Mouse (Mus musculus) adrenal gland, adult 18-20 months (tissue): ENCODE data around the gene Atg10. TPM values are rescaled to one million over a fixed set of nuclear protein-coding genes. Genes with fewer than 3 reads are reported as not detected.
"Not testable (repeated sequence)": the region's sequence is repeated elsewhere in the genome, so short reads cannot be mapped to it uniquely, and the experiment has no call there.

Source experiments
- DNase-seq, 2 experiments: peaks; one replicate each; pipeline ENCODE4 v3.0.0; 2021 to 2022; ENCODE audit warnings: low spot score in 2 of 2
- total RNA-seq, 2 experiments: library from RNA; stranded (reverse); gene quantifications; 1 replicate in 1 of 2; 2 replicates in 1 of 2; pipeline ENCODE4 v1.2.3; 2021

Atg10 gene
- total RNA-seq, 2 experiments from 2014 or later = 17.7 to 22.4 TPM

DNA sequence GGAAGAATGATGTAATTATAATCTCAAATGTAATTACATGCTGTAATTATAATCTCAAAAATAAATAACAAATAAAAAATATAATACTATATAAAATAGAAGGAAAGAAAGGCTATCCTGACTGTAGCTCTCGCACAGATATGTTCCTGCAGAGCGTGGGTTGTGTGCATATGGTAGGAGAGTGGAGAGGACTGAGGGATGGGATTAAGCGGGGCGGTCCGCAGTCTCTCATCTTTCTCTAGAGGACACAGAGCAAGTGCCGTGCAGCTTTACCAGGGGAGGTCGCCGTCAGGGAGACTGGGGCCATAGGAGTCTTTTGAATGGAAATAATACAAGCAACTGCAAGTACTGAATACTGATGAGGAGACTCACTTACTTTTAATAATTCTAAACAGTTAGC lies 263.2 kb downstream of the Atg10 start:
- no peak for DNase-seq

DNA sequence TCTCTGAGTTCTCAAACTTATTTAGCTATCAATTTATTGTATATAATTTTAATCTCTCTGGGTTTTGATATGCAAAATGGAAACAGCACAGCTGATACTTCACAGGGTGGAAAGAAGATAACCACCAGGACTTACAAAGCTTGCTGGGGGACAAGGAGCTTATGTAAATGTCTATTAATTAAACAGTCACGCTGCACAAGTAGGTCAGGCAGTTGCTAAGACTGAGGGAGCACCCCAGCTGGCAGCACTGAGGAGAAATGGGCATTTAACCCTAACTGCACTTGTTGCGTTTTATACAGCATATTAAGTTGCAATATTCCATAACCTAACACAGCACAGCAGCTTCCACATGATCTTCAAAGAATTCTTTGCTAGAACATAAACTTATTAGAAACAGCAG lies 264.9 kb downstream of the Atg10 start:
- no peak for DNase-seq

DNA sequence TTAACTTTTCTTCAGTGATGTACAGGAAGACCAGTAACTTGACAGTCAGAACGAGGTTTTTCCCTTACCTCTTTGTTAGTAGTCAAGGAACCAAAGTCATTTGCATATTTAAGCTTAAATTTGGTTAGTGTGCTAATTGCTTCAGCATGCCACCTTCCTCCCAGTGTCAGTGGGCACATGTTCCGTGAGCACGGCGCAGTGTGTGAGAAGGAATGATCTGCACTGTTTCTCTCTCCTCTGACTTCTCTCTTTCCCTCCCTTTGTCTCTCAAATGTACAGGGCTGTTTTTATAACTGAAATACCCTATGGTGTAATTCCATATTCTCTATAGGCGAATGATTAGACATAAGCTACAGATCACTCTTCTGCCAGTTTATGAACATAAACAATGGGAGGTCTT lies 284.2 kb downstream of the Atg10 start:
- DNase-seq = no peak

DNA sequence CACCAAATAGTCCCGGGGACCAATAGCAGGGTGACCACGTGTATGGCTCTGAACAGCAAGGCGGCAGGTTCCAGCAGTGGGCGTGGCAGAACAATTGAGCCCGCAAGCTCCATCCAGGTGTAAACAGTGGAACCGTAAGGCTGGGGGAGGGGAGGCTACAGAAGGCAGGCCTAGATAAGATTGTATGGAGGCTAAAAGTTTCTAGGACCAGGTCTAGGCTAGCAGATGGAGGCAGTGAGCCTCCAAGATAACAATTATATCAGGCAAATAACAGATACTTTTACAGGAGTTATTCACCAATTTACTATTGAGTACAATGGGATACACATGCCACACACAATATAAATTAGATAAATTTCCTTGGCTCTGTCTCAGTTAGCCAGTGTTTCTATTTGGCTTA lies 284.6 kb downstream of the Atg10 start:
- DNase-seq = no peak

DNA sequence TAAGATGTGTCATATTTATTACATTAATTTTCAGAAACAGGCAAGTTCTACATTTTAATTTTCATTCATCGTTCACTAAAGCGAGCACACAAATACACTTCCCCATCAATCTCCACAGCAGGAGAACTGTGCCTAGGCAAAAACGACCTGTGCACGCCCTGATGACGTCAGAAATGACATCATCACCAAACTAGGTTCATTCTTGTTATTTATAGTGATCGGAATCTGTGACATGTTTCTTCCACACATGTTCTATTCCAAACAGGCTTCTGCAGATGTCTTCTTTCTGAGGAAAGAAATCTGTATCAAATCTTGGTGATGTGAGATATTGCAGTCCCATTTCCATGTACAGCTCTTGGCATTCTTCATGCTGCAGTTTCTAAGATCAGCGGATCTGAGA lies 287.9 kb downstream of the Atg10 start:
- DNase-seq = no peak

DNA sequence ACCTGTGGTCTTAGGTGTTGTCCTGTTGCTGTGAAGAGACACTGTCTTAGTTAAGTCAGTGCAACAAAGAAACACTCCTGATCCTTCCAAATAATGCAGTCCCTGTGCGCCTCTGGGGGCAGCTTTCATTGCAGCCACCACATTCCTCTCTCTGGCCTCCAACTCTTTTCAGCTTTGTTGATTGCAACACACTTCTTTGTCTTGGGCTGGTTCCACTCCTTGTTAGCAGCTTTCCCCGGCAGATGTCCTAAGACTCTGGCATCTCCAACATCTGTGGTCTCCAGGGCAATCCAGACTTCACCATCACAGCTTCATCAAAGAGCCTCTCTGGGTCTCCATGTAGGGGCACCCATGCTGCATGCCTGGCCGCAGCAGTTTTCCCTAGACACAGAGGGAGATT lies 290.5 kb downstream of the Atg10 start:
- DNase-seq = no peak

DNA sequence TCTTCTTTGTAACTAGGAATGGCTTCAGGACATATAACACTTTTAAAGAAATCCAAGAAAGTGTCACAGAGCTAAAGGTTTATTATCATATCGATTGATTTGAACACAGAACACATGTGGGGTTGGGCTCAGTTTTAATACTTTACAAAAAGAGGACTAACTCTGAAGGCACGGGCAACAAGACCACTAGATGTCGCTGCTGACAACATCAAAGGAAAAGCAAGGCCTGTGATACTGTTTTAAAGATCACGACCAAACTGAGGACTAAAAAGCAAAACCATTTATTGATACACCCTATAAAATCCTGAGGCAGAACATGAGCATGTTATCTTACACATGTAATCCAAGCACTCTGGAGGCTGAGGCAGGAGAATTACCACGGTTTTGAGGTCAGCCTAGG lies 293.9 kb downstream of the Atg10 start:
- peak; percentile 53 to 61 for DNase-seq

DNA sequence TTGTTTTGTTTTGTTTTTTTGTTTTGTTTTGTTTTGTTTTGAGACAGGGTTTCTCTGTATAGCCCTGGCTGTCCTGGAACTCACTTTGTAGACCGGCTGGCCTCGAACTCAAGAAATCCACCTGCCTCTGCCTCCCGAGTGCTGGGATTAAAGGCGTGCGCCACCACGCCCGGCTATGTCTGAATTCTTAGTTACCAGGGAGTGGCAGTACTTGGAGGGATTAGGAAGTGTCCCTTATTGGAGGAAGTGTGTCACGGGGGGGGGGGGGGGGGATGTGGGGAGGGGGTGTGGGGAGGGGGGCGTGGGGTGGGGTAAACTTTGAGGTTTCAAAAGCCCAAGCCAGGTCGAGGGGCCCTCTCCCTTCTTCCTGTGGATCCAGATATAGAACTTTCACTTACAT lies 295.5 kb downstream of the Atg10 start:
- not testable (repeated sequence) for DNase-seq

DNA sequence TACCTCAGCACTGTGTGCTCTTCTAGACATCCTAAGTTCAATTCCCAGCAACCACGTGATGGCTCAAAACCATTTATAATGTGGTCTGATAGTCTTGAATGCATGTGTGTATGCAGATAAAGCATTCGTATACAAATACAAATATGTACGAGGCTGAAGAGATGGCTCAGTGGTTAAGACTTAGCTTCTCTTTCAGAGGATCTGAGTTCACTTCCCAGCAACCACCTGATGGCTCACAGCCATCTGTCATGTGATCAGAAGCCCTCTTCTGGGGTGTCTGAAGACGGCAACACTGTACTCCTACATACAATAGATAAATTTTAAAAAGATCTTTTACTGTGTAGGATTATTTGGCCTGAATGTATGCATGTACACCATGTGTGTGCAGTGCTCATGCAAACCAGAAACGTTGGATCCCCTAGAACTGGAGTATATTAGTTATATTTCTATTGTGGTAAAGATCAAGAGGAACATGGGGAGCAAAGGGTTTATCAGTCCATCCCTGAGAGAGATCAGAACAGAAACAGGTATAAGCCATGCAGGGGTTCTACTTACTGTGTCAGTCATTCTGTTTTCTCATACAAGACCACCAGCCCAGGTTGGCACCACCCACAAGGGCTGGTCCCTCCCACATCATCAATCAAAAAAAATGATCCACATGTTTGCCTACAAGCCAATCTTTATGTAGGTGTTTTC lies 296.7 kb downstream of the Atg10 start:
- DNase-seq = no peak

DNA sequence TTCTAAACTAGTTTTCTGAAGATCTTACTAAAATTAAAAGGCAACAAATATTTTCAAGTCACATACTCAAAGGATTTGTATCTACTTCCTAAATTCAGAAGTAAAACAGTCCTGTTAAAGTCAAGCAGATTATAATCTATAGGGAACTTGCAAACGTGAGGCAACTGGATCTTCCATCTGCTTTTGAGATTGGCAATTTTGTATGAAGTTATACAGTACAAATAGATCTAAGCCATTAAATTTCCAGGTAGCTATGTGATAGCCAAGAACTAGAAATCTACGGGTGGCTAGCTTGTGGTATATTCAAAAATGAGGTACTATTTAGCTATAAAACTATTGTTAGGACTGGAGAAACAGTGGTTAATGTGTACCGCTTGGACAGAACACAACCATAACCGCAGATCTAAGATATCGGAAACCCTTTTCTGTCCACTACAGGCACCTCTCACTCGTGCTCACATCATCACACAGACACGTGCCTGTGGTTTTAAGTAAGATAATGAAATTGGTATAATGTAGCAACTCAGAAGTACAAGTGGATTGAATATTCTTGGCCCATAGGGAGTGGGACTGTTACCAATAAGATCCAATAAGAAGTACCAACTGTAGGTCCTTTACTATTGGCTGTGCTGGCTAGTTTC lies 297.5 kb downstream of the Atg10 start:
- DNase-seq = no peak

DNA sequence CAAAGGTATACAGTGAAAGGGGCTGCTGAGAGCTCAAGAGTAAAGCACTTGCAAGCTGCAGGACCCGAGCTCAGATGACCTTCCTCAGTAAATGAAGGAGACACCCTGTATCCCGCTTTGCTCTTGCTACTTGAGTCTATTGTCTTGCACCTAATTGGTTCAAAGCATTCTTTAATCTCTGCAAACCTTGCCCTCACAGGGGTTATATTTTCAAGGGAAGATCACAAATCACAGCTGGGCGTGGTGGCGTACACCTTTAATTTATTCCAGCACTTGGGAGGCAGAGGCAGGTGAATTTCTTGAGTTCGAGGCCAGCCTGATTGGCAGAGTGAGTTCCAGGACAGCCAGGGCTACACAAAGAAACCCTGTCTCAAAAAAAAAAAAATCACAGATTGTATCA lies 298.6 kb downstream of the Atg10 start:
- no peak for DNase-seq

DNA sequence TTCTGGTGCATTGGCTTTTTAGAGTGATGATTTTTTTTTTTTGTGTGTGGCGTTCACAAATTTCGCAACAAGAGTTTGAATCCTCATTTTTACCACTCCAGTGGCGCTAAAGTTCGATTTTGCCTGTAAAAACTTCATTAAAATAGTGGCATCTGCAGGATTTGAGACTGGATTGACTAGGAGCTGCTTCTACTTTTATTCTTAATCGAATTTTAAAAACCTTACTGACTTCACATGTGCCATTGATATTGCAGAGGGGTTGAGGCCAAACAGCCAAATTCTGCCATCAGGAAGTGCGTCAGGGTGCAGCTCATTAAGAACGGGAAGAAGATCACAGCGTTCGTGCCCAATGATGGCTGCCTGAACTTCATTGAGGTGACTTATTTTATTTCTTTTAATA lies 299.7 kb downstream of the Atg10 start:
- no peak for DNase-seq

DNA sequence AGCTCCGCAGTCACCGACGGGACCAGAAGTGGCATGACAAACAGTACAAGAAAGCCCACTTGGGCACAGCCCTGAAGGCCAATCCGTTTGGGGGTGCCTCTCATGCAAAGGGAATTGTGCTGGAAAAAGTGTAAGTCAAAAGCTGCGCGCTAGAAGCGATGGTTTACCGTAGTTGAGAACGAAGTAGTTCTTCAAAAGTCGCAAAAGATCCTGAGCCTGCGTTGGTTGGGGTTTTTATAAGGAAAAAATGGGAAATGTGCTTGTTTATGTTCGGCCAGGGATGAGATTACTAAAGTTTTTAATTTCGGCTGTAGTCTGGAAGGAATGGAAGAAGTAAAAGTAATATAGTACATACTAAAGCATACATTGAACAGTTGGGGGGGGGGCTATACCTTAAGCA lies 300.2 kb downstream of the Atg10 start:
- DNase-seq = not testable (repeated sequence)

DNA sequence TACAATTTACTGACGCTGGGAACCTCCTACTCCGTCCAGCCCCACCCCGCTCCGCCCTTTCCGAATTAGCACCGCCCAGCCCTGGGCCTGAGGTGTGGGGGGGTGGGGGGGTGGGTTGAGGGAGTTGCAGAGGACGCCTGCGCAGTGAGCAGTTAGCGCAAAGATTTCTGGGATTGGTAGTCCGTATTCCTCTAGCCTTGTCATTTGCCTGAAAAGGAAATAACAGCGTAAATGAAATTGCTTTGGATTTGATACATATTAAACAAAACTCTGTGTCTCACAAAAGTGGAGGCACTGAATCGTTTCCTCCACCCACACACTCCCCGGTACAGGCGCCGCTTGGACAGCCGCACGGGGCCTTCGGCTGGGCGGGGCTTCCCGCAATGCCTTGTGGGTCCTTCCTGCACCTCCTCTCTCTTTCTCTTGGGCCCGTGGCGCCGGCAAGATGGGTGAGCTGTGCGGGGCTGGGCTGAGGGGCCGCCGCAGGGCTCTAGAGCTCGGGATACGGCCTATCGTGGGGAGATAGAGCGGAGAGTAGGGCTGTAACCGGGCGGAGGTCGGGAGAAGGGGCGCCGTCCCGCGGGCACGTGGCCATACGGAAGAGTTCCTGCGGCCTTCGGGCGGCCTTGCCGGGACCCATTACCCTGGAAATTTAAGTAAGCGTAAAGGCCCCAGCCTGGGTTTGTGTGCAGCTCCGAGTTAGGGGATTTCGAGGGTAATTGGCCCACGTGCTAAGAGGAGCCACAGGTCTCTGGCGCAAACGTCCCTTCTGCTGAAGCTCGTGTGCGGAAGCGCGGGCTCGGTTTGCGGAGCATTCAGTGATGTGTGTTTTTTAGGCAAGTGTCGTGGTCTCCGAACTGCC lies 300.8 kb downstream of the Atg10 start, which contains the start of gene Rps23:
Gene Rps23 (plus strand): TSS at position 208 of the 862 bp plus-strand sequence.
- DNase-seq = peak; percentile 87

DNA sequence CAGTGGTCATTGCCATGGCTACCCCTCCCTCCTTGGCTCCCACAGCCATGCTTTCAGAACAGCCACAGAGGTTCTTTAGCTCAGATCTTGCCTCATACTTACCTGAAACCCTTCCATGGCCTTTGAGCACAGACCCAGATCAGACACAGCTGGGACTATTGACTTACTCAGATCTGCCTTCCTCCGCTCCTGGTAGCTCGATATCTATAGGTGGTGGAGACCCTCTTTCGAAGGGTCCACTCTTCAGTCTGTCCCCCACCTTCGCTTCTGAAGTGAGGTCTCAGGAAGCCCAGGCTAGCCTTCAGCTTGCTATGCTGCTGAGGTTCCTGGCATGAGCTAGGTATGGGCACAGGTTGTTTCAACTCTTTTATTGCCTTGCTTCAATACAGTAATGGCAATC lies 309.0 kb downstream of the Atg10 start:
- no peak for DNase-seq

DNA sequence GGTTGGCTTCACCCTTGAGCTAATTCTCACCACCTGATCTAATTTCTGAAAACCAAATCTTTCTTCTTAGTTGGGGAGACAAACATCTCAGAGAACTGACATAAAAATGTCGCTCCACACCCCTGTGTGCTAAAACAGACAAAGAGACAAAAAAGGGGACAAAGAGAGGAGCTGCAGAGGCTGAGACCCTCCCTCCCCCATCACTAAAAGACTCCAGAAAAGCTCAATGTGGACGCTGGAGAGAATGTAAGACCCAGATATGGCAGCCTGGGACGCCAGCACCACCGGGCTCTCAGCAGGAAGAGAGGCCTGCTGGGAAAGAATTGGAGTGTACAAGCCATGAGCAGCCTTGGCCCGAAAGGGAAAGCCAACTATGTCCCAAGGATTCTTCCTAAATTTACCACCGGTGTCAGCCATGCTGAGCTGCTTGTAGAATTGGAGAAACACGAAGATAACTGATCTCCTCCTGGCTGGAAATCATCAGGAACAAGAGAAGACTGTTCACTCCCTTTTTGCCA lies 310.0 kb downstream of the Atg10 start:
- DNase-seq = no peak

DNA sequence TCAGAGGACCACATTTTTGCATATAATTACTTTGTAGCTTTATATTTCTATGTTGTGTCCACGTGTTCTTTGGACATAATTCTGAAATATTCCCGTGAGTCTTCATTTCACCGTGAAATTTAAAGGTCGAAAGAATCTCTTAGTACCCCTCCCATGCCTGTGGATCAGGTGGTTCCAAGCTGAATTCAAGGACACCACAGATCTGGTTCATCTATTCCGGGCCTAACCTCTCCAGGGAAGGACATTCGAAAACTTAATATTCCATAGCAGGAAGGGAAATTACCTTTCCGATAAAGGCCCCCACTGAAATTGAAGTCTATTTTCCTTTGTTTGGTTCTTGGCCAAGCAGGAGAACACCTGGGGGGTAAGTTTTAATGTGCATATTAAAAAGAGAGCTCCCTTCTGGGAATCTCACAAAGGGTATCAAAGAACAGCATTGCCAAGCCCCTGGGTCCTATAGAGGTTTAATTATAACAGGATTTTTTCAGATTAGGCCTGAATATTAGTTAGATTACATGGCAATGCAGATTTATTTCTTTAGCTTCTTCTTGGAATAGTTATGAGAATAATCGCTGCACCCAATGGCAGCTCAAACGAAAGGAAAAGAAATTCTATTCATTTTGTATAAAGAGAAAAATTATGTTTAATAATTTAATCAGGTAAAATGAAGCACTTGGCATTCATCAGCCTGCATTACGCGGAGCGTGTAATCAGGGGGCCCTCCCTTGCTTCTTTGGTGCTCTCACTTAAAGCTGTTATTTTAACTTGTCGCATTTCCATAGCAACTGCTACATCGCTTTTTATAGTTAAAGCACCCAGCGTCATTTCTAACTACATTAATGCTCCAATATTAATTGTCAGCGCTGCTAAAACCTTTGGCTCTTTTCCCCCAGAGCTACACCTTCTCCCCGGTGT lies 310.8 kb downstream of the Atg10 start:
- DNase-seq = no peak

DNA sequence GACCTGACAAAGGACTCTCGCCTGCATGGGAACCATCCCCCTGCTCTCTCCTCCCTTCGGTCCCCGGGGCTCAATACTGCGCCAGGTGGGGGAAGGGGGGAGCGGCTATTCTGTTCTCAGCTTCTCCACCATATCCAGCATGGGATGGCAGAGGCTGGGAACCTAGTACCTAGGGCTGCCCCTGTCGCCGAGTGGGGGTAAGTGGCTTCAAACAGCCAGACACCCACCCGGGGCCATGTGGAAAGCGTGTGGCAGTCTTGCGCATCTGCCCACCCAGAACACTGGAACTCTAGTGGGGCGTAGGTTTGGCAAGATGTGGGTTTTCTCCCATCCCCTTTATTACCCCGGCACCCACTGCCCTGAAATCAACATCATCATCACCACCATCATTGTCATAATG lies 316.4 kb downstream of the Atg10 start:
- DNase-seq = no peak

DNA sequence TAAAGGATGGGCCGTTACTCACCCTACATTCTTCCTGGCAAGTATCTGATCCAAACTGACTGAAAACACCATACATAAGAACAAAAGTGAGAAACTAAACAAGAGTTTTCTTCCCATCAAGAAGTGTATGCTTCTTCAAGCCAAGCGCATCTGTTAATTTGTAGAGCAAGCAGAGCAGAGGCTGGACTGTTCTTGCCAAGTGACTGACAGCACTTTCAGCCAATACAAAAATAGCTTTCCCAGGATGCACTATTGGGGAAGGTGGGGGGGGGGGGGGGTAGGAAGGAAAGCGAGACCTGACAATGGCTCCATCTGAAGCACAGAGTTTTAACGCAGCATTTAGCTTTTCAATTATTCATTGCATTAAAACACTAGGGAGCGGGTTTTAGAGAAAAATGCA lies 318.6 kb downstream of the Atg10 start, which contains the start of gene Atp6ap1l:
Gene Atp6ap1l (minus strand): TSS at position 180 of the 400 bp plus-strand sequence.
- DNase-seq = no peak

DNA sequence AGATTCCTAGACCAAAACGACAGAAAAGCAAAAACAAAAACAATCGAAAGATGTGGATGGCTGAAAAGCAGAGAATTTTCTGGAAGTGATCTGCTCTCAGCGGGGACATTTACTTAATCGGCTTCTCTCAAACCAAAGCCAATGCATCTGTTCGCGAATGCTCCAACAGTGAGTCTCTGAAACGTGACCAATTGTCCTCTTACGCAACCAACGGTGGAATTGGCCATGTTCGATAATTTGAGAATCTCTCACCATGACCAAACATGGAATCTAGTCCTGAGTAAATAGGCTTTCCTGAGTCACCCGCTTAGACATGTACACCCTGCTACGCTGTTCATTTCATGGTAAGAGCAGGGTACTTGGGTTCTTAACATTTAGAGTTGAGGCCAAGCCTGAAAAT lies 326.9 kb downstream of the Atg10 start:
- DNase-seq = no peak

DNA sequence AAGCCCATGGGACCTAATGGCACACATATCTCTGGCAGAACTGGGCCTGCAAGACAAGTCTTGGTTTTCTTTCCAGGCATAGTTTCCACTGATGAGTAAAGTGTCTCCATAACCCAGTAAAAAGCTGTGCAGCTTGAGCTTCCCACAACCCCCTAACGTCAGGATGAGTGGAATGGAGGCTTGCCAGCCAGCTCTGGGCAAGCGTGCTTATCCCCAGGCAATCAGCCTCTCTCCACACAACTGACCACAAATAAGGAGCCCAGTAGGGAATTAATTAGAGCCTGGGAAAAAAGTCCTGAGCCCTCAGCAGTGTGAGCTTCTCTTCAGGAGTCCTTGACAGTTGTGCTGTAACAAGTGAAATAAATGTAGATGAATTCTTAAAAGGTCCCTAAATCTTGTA lies 327.7 kb downstream of the Atg10 start:
- DNase-seq = no peak
